Mouse (Mus musculus): ENCODE results near the gene Palld. TPM values are rescaled to one million over a fixed set of nuclear protein-coding genes. Genes with fewer than 3 reads are reported as not detected.

Palld gene
- polyA plus RNA-seq, 3 experiments from 2014 or later = 0.67 to 1.3 (median 0.73) TPM

DNA sequence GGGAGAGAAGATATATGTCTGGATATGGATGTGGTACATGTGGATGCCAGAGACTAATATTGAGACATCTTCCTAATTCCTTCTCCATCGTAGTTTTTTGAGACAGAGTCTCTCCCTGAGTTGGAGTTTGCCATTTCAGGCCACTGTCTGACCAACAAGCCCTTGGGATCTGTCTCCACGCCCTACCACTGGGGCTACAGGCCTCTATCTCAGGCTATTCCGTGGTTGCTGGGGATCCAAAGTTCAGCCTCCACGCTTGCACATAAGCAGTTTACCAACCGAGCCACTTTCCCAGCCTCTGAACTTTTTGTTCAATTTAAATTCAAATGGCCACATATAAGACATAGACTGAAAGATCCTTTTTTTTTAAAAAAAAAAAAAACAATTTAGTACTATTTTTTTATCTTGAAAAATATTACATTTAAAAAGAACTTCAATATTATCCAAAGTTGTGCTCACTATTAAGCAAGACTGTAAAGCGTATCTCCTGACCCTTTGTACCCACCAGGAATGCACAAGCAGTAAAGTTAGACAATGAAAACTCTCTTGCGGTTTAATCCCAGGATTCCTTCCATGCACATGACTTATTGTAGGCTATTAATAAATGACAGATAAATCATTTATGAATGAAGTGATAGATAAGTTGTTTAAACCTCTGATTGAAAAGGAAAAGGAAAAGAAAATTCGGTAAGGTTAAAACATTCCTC lies 276.1 kb downstream of the Palld start:
- ATAC-seq = no peak

DNA sequence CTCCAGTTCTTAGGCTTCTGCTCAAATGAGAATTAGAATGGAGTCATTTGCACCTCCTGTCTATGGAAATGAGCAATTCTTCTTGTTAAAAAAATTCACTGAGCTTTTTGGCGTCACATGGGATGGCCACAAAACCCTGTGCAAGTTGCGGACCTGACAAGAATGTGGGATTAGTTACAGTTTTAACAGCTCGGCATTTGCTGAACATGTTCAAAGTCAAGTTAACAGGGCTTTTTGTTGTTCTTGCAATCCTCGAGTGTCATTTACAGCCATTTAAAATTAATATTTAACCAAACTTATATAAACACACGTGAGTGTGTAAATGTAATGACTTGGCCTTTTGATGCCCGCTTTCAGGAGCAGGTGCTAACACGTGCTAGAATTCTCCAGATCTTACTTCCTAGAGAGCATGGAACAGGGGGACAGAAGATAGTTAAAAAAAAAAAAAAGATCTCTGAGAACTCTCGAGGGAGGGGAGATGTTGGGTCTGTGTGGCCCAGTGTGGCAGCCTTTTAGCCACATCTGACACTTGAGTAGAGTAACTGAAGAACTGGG lies 276.8 kb downstream of the Palld start:
- no peak for ATAC-seq

DNA sequence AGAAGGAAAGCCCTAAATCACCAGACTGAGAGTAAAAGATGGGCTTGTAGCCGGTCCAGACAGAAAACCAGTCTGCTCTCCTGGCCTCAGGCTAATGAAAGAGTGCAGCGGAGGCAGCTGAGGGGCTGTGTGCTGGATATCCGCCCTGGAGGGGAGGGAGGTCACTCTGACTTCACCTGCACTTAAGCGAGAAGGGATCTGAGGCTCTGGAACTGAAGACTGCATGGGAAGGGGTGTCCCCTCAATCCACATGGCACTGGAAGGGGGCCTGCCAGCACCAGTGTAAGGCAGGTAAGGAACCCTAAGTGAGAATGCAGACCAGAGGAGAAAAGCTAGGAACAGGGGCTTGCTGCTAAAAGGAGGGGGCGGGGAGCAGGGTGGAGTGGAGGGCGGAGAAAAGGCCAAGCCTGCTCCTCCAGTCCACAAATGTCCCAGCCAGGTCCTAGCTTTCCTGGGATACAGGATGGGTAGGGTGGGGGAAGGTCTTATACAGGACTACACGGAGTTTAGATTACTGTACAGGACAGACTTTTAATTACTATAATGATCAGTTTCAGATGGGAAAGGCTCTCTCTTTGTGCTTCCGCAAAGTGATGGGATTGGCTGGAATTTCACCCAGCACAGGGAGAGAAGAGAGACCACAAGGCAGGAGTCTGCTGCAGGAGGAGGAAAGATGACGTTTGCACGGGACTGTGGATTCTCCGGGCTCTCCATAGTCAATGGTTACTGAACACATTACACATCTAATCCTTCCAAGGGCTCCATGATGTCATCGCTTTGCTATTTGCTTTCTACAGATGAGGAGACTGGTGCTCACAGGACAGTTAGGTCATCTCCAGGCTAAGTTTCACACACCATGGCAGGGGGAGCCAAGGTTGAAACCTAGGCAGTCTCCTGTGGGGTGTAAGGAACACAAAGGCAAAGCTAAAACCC lies 278.7 kb downstream of the Palld start:
- ATAC-seq = no peak

DNA sequence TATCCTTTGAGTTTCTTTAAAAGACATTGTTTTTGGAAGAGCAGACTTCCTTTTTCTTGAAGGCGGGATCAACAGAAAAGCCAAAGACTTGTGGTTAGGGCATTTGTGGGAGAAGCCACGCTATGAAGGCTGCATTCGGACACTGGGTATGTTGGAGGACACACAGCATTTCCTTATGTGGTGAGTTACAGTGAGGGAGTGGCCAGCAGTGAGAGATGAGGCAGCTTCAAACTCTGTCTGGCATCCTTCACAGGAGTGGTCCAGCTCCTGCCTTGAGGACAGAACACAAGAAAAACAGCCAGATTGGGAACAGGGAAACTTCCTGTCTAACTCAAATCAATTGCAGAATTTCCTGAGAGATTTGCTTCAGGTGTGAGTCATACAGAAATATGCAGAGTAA lies 281.2 kb downstream of the Palld start:
- no peak for ATAC-seq

DNA sequence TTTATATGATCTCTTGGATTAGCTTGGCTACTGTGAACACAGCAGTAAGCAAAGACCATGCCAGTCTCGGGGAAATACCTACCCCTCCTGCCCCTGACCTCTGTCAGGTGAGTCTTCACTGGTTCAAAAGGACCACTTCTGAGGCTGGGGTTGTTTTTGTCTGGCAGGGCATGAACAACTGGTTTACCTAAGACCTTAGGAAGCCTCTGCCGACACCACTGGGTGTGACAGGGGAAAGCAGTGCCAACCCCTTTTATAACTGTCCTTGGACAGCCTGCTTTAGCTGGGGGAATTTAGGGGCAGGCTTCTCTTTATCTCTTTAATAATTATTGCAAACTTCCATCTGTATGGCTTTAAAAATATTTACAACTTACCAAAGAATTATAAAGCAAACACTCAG lies 284.8 kb downstream of the Palld start:
- ATAC-seq = no peak

DNA sequence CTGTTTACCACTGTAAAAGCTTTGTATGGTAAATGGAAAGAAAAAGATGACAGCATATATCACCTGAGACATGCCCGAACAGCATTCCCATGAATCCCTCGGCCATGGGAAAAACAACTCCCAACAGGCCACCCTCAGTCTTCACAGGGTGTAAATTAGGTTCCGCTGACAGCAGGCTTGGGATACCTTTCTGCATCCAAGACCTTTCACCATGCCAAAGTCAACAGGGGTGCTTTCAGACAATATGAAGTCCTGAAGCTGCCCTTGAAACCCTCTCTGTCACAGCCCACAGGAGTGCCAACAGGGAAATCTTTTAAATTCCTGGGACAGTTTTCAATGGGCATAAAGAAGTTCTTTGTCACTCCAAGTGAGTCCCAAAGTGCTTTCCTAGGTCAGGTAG lies 285.4 kb downstream of the Palld start:
- ATAC-seq = no peak

DNA sequence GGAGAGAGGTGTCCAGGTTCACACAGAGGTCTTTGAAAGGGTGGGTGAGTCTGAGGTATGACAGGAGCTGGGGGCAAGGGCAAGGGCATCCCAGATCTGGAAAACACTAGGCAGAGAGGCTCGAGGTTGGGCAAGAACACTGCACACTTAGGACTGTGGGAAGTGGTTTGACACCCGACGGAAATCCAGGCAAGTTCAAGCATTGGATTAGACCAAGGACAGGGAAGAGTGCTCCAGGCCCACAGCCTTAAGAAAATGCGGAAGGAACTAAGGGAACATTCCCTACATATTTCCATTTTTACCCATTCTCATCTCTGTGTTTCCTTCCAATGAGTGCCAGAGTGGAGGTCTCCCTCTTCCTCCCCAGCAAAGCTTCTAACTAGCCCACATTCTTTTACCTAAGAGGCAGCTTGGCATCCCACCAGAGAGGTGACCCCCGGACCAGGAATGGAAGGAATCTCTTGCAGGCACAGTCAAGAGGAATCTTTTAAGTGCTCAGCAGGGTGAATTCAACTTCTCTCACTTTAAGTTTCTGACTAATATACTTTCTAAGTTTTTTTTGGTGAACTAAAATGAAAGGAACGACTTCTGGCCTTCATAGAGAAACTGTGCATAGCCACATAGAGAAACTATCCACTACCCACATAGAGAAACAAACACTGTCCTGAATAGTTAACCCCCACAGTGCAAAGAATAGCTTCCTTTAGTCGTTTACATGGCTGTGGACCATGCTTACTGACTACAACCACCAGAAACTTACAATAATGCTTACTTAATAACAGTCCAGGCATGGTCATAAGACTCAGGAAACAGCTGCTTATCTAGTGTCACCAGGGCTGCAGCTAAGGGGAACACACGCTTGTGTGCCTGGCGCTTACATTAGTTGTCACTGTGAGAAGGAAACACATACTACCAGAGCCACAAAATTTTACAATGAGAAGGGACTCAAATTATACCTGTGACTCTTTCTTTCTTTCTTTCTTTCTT lies 286.5 kb downstream of the Palld start:
- no peak for ATAC-seq

DNA sequence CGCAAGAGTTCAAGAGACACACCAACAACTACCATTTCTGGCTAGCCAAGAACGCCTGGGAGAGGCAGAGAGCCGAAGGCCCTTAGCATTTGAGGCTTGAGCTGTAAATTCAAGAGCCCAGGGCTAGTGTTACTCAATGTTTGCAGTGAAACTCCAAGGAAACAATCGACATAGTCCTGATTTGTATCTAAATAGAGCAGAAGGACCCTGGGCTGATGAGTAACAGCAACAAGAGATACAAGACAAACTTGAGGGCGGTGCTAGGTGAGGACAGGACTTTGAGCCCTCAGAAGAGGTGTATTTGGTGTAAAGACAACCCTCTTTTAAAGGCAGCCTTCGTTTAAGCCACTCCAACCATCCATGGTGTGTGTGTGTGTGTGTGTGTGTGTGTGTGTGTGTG lies 290.7 kb downstream of the Palld start:
- no peak for ATAC-seq

DNA sequence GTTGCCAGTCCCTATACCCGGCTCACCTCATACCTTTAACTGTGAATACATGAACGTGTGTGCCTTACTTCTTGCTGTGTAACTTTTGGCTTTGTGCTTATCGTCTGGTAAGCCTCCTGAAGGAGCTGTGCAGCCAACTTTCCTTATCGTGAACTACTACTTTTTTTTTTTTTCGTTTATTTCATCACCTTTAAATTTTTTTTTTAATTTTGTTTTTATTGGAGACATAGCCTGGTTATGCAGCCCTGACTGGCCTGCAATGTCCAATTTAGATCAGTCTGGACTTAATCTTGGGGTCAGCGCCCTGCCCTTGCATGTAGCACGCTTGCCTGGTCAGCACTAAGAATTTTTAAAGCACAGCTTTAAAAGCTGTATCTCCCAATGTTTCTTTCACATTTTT lies 291.4 kb downstream of the Palld start:
- no peak for ATAC-seq

DNA sequence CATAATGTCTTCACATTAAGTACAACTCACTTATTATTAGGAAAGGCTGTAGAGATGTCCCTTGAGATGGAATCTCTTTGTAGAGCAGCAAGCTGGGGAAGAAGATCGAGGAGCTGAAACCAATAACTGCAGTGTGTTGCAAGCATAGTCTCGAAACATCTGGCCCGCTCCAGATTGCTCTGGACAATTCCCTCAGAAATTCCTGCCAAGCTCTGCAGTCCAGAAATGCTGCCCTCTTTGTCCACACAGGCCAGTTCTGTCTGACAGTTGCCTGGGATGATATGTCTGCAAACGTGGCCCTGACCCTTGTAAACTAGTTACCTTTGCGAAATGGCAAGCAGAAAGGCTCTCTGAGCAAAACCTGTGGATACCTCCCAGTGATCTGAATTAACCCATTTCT lies 291.9 kb downstream of the Palld start:
- ATAC-seq = no peak

DNA sequence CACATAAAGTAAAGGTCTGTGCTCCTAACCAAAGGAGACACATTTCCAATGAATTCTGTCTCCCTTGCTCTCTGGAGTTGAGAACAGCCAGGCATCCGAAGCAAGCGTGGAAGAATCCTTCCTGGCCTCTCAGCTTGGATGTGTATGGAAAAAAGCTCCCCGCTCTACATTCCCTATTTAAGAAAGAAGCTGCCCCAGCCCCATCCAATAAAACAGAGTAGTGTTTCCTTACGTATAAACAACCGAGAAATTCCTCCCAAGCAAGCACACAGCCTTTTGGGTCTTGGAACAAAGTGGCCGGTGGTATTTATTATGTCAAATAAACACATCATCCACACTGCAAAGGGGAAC lies 295.1 kb downstream of the Palld start:
- ATAC-seq = no peak

DNA sequence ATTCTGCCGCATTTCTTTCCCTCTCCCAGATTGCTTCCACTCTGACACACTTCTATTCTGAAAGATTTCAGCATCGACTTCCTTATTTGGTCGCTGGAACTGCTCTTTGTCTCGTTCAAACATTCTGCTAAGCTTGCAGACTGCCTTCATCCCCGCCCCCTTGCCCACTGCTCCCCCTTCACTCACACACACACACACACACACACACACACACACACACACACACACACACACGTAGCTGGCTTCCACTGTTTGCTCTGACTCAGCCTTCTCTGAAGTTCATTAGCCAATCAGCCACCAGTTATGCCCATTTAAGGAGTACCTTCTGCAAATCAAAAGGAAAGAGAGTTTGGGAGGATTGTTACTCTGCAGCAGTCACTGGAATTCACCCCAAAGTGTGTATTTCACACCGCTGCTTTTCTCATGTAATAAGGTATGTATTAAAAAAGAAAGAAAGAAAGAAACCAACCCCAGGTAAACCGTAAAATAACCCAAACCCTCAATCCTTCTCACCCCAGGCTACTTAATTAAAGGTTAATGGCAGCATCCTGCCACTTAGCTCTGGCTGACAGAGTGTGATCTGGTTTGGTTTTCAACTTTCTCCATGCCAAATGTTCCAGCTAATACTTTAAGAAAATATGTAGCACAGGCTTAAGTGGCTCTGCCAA lies 295.6 kb downstream of the Palld start:
- ATAC-seq = peak; percentile 90

DNA sequence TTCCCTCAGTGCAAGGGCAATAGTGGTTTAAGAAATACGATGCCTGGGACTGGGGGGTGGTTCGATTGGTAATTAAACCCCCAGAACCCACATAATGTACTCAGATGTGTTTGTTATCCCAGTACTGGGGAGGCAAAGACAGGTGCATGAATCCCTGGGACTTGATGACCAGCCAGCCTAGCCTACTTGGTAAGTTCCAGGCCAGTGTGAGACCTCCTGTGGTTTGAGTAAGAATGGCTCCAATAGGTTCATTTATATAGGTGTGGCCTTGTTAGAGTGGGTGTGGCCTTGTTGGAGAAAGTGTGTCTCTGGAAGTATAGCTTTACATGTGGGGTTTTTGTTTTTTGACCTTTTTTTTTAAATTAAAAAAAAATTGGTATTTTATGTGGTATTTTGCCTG lies 297.6 kb downstream of the Palld start:
- no peak for ATAC-seq

DNA sequence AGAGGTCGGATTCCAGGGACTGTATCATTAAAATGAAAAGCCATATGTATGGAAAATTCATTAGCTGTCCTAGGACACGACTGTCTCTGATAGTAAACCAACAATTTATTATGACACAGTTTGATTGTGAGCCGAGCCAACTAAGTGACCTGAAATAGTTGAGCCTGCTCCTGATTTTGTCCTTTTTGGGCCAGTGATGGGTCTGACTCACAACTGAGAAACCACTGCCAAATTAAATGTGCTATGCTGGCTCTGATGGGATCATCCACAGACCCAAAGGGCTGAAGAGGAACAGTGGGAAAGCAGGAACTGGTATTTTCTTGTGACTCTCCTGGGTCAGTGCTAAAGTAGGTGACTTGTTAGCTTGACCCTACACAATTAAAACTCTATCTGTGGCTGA lies 305.6 kb downstream of the Palld start:
- ATAC-seq = no peak

DNA sequence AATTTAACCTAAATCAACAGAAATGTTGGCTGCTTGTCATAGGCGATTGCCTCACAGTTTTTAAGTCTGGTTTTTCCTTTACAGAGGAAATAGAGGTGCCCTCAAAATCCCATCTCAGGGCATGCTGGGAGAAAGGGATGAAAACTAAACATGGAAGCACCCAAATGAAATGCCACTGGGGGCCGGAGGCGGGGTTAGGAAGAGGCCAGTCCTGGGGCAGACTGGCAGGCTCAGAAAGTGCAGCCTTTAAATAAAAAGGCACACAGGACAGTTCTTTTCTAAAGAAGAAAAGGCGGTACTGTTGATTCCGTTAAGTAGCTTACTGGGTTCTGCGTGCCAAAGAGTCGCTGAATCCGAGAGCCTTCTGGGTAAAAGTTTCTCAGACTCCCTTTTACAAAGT lies 311.0 kb downstream of the Palld start:
- no peak for ATAC-seq

DNA sequence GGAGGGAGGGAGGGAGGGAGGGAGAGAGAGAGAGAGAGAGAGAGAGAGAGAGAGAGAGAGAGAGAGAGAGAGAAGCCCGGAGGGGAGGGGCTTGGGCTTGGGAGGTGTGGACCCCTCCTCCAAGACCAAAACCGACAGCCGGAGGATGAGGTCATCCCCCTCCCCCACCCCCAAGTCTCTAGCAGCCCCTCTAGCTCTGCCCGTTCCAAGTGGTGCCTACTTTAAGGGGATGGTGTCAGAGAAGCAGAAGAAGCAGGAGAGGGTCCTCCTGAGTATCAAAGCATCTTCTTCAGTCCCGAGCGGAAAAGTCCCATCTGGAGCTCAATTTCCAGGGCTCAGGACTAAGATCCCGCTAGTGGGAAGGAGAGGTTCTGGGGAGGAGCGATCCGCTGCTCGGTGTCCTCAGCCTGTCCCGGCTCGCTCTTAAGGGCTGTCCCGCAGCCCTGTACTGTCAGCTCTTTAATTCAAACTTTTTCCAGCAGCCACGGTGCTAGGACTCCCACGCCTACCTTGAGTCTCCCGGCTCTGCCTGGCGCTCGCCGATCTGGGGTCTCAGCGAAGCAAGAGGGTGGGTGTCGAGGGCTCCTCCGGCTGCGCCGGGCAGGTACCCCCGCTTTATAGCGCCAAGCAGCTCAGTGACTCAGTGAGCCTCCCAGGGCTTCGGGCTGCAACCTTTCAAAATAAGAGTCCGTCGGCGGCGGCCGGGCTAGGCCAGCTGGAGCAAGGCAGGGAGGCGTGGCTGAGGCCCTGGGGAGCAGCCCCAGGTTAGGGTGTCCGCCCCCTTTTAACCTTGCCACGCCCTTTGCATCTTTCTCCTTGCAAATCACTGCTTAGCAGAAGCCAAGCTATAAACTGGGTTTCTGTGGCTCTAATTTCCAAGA lies 311.7 kb downstream of the Palld start:
- peak; percentile 90 for ATAC-seq

DNA sequence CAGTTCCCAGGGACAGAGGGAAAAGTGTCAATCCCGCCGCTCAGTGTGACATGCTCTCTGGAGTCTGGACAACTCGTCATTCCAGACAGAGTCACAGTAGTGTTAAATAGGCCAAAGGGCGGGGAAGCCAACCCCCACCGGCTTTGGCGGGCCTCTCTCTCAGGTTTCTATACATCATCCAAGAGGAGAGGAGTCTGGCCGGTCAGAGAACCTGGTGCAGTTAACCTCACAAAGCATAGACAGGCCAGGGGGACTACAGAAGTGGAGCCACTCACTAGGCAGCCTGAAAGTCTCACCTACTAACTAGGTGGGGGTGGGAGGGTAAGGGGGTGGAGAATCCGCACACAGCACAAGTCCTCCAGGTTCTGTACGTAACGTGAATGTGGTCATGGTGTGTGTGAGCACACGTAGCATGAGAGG lies 312.5 kb downstream of the Palld start:
- ATAC-seq = no peak

DNA sequence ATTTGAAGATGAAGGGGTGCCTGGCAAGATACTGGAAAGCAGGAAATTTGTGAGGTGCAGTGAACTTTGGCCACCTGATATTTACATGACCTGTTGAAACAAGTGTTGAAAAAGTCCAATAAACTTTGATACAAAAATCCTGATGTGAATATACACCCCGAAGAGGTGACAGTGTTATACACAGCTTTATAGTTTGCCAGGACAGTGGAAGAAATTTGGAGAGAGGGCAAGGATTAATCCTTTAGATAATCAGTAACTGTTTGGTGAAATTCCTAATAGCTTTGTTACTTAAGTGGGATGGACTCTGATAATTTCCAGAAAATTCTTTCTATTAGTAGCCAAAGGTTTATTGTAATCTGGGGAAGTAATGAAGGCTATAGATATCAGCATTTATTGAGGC lies 314.2 kb downstream of the Palld start:
- ATAC-seq = no peak

DNA sequence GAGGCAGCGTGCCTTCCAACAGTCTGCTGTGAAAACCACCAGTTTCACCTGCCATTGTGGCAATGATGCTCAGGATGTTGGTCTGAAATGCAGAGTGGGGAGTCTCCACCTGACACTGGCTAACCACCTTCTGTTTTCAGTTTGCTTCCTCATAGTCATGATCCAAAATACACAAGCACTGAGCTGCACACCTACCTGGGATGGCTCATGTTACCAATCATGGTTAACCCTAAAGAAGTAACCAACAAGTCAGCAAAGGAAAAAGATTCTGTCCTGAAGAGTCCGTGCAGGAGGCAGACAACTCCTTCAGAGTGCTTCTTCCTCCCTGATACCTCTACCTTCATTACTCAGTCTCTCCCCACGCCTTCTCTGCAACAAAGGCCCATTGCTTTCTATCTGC lies 314.8 kb downstream of the Palld start:
- ATAC-seq = no peak

DNA sequence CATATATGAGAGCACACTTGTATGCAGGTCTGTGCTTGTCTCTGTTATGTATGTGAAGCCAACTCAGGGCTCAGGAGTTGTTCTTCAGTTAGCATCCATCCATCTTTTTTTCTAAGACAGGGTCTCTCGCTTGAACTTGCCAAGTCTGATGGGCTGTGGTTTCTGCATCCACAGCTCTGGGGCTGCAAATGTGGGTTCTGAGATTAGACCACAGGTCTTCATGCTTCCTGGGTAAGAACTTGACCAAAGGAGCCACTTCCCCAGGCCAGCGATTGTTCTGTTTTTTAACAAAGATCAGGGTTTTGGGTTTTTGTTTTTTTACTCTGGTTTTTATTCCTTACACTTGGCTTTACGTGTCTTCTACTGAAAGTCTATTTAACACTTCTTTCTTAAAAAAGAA lies 316.0 kb downstream of the Palld start:
- no peak for ATAC-seq

DNA sequence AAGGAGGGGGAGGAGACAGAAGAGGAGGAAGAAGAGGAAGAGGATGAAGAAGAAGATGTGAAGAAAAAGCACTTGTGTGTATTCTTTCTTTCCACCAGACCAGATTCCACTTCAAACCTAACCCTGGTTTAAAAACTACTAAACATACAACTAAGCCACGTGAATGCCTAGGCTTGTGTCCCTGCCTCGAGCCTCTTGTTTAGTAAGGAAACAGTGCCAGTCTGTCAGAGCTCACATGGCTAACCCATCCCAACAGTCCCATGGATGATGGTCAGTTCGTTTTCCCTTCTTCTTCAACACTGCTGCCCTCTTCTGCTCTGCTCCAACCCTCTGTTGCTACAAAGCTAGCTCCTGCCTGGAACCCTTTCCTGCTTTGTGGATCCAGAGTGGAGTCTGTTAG lies 316.7 kb downstream of the Palld start:
- ATAC-seq = no peak

Measured in inflammation-experienced regulatory T-cells, adult 6 months (primary cell).